Mouse (Mus musculus): ENCODE measurements at regions not wholly inside any gene's neighbourhood (a gene's known extent, or its start where the extent isn't known, plus 50 kb on each side); places are given as distances from the start of the nearest gene placed in this dataset.

DNA sequence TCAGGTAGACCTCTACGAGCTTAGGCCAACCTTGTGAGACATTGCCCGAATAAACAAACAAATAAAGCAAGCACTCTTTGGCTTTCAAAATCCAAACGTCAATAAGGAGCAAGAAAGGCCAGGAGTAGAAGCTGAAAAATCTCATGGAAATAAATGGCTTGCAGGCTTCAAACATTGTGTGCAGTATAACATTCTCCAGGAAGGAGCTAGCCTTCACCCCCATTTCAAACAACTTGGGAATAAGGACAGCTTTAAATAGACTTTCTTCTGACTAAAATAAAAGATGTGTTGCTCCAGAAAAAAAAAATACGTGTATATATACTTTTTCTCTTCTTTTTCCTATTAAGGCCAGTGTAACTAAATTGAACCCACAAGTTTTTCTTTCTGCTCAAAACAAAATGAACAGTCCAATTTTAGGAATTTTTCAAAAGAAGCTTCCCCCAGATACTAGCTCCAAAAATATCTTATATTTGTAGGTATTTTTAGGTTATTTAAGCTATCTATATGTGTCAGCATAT, 196.2 kb upstream of the Arpp21 start:
- DNase-seq = no peak

DNA sequence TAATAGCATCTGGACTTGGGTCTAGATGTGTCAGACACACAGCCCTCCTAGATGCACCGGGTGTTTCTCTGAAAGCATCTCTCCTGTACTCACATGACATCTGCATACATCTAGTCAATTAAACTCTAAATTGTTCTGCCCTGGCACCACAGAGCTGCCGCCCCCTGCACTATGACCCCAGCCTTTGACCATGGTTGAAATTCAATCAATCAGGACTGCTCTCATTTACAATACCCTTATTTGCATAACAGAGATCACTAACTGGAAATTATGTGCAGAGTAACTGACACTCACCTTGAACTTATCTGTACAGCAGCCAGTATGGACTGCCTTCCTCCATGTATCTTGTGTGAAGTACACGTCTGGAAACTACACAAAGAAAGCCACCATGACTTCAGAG, 193.5 kb upstream of the Arpp21 start:
- no peak for DNase-seq

DNA sequence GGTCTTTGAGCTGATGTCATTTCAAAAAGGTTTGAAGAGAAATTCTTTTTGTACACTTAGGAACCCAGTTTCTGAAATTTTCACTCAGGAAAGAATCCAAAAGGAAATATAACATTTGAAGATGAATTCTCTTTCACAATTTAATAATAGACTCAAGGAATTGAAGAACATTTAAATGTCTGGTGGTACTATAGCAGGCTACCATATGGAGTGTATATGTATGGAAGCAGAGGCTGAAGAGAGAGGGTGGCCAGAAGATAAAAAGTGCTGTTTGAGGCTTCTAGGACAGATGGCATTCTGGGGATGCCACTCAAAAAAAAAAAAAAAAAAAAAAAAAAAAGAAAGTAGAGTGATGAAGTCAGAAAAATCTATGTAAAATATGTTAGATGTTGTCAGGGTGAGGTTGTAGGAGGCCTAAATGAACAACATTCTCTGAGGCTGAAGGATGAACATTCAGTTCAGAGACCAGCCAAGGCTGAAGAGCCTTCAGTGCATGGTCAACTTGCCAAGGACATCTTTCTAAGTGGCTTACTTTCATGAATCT, 170.1 kb upstream of the Arpp21 start:
- no peak for DNase-seq

- no peak for DNase-seq
Measured at GRCm38 (mm10) chr9:112370746-112371145, 135.0 kb upstream of the Arpp21 start.

- no peak for DNase-seq
Measured at GRCm38 (mm10) chr9:112367291-112367690, 131.6 kb upstream of the Arpp21 start.

DNA sequence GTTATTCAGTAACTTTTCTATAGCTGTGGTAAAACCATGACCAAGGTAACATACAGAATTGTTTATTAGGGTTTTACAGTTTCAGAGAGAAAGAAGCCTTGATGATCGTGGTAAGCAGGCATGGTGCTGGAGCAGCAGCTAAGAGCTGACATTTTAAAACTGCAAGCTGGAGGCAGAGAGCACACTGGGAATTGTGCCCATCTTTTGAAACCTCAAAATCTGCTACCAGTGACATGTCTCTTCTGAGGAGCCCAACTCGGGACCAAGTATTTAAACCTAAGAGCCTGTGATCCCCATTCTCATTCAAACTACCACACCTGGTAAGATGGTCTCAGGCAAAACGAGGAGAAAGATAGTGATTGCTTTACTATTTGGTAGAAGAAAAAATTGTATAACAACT, 125.6 kb upstream of the Arpp21 start:
- DNase-seq = peak; percentile 48

- DNase-seq = no peak
Measured at GRCm38 (mm10) chr9:112358711-112359298, 123.1 kb upstream of the Arpp21 start.

DNA sequence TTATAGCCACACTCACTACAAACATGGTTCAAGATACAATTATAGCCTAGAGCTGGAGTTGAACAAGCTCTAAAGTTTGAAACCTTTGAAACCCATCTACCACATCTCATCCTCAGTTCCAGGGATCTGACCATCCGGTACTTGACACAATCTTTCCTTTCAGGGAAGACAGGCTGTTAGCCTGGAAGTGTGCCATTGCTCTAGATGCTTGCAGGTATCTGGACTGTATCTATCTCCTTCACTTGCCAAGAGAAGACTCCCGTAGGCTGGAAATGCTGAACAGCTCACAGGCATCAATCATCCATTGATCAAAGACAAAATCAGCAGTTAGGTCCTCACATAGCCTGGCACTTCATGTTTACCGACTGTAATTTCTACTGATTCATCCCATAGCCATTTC, 117.5 kb upstream of the Arpp21 start:
- no peak for DNase-seq

GRCm38 (mm10) chr9:112348942-112349341, 113.2 kb upstream of the Arpp21 start:
- DNase-seq = no peak

GRCm38 (mm10) chr9:112344792-112345191, 109.1 kb upstream of the Arpp21 start:
- DNase-seq = no peak

DNA sequence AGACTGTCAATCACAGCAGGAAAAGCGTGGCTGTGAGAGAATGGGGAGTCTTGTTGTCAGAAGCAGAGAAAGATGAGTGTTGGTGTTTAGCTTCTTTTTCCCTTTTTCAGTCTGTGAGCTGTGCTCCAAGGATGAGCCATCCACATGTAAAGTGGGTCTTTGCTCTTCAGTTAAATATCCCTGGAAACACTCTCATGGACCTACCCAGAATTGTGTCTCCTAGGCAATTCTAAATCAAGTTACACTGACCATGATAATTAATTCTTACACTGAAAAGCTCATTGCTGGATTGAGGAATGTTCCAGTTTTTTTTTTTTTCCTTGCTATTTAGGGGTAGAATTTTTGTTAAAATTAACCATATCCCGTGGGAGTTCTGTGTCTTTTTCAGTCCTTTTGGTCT, 104.6 kb upstream of the Arpp21 start:
- DNase-seq = no peak

GRCm38 (mm10) chr9:112320016-112320415, 84.3 kb upstream of the Arpp21 start:
- DNase-seq = no peak

DNA sequence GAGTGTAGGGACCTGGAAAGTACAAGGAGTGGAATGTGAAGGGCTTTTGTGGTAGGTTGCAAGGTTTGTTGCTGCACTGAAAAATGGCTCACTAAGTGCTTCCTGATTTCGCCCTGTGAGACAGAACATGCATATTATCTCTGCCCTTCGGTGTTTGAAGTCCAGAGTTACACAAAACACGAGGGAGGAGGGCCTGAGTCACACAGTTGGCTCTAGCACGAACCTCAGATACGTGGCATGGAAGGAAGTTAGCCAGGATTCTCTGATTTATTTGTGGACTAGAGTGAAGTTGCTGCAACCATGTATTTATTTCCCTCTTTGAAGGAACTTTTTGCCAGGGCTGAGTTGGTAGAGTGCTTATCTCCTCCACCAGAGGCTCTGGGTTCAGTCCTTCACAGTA, 73.2 kb upstream of the Arpp21 start:
- no peak for DNase-seq

DNA sequence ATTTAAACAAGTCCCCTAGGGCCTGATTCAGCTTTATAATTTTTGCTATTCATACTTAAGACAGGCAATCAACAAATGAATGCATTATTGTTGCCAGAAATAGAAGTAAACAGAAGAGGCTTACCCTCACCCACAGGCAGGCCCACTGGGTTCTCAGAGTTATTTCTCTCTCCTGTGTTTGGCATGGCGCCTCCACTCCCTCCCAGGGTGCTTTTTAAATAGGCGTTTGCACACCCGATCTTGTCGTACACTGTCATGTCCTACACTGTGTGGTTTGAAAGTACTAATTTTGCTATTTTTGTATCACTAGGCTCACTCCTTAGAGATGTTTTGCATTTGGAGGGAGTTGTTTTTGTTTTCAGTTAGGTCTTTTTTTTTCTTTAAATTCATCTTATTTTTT, 72.1 kb upstream of the Arpp21 start:
- no peak for DNase-seq

GRCm38 (mm10) chr9:112291875-112292274, 56.1 kb upstream of the Arpp21 start:
- DNase-seq = no peak

All from layer of hippocampus, adult 9-11 months (tissue).